Mouse (Mus musculus) heart, postnatal 0 days (tissue): ENCODE measurements at regions not wholly inside any gene's neighbourhood (a gene's known extent, or its start where the extent isn't known, plus 50 kb on each side); places are given as distances from the start of the nearest gene placed in this dataset.
A peak's percentile ranks its signal among the peaks of the same experiment; 100 is the strongest.

Experiments
- ATAC-seq: fragments of 200-750 bp; cut with Nextera tagmentation; 2 replicates; pipeline ENCODE4 v1.8.0; 2017; ENCODE audit warnings: low read depth, moderate number of reproducible peaks, moderate library complexity; ENCODE audit not compliant: insufficient read depth
- DNase-seq: peaks from one replicate; pipeline ENCODE4 v3.0.0-alpha.2; 2016; ENCODE audit warnings: low spot score
- H3K27ac ChIP-seq: fragments of 300-500 bp; sonication (generic); 2 replicates; pipeline ENCODE4 v1.5.1; 2014; ENCODE audit warnings: low read depth, mild to moderate bottlenecking
- H3K27me3 ChIP-seq: fragments of 300-500 bp; sonication (generic); 2 replicates; pipeline ENCODE4 v1.6.1; 2014; ENCODE audit warnings: low read length, mixed read lengths; ENCODE audit not compliant: control insufficient read depth, insufficient read depth
- H3K36me3 ChIP-seq: fragments of 300-500 bp; sonication (generic); replicated peaks from 2 replicates; pipeline ENCODE4 v1.6.1; 2014; ENCODE audit warnings: low read length, mixed read lengths; ENCODE audit not compliant: control insufficient read depth, insufficient read depth
- H3K4me1 ChIP-seq: fragments of 300-500 bp; sonication (generic); 2 replicates; pipeline ENCODE4 v1.6.1; 2014; ENCODE audit warnings: antibody characterized with exemption; ENCODE audit not compliant: control insufficient read depth, insufficient read depth
- H3K4me2 ChIP-seq: fragments of 300-500 bp; sonication (generic); 2 replicates; pipeline ENCODE4 v1.6.1; 2014; ENCODE audit warnings: low read depth, mild to moderate bottlenecking, low read length, moderate library complexity
- H3K4me3 ChIP-seq: fragments of 300-500 bp; sonication (generic); 2 replicates; pipeline ENCODE4 v1.5.1; 2014; ENCODE audit warnings: low read depth, low read length
- H3K9ac ChIP-seq: fragments of 300-500 bp; sonication (generic); replicated peaks from 2 replicates; pipeline ENCODE4 v1.6.1; 2014; ENCODE audit warnings: low read depth, low read length, mixed read lengths
- H3K9me3 ChIP-seq: fragments of 300-500 bp; sonication (generic); replicated peaks from 2 replicates; pipeline ENCODE4 v1.6.1; 2016; ENCODE audit warnings: low read length; ENCODE audit not compliant: control insufficient read depth
- CTCF ChIP-seq: IDR thresholded peaks from 2 replicates; pipeline ENCODE4 v1.5.1; 2016; ENCODE audit warnings: antibody characterized with exemption, control low read depth, low read depth
- EP300 ChIP-seq: IDR thresholded peaks from 2 replicates; pipeline ENCODE4 v1.6.1; 2016; ENCODE audit warnings: antibody characterized with exemption, low read depth
- WGBS: fragments of 180-500 bp; shearing (Covaris S2); extraction: QIAGEN DNeasy Blood & Tissue Kit; methylation state at CpG from one replicate; pipeline ENCODE4 v1.1.7; 2014; 5-methylcytosine and 5-hydroxymethylcytosine counted together

DNA sequence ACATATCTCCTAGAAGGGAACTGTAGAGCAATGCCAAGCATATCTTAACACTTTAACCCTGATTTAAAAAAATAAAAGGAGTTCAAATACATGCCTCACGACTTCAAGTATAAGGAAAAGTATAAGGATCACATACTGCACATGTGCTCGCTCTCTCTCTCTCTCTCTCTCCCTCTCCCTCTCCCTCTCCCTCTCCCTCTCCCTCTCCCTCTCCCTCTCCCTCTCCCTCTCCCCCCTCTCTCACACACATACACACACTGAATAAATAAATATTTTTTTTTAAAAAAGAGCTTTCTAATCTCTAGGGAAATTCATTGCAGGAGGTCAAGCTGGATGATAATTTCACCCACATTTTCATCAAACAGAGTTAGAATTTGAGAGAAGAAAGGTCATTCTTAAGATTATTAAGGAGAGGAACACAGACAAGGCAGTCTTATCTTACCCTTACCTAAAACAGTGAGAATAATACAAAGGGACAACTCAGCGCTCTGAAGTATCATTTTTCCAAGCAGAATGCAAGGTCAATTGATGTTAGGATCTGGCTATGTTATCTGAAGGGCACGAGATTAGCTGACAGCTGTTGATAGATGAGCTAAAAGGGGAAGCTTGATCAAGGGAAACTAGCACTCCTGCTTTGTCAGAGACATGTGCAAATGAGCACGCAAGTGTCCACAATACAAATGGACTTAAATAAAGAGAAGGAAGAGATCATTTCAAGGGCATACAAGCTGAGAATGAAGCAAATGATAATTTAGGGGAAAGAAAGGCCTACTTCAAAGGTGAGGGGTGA, 634.8 kb upstream of the N6amt1 start:
- no peak for ATAC-seq

DNA sequence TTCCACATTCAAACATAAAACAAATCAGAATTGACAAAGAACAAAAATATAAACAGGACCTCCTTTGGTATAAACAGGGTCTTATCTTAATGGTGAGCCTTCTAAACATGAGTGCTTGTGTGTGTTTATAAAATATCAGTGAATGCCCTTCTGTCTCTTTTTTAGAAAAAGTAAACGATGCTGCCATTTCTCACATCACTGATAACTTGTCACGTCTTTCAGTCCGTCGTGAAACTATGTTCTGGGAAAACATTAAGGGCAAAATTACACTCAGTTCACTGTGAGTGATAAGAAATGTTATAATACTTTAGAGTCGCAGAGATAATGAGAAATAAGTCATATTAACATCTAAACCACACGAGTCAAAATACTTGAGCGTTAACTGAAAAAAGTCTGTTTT, 635.6 kb upstream of the N6amt1 start:
- ATAC-seq, result no peak

More for the DNA sequence above, 634.8 kb upstream of the N6amt1 start:
- Histone ChIP-seq H3K9ac (no peak overlapping the region), H3K4me1 (peaks cover 5% of the 10 kb centered on the region; the same call in 1 of the 2 replicates), H3K4me3 (no peak overlapping the region), H3K27ac (no peak overlapping the region), H3K36me3 (no peaks in the 10 kb centered on the region), H3K27me3 (no peaks in the 10 kb centered on the region), H3K9me3 (no peaks in the 10 kb centered on the region), H3K4me2 (no peak overlapping the region)
- no peak for DNase-seq
- WGBS, result 22% methylated on average over 5 of the region's 5 CpGs
- TF ChIP-seq CTCF, result no peak
- no peak for TF ChIP-seq EP300

DNA sequence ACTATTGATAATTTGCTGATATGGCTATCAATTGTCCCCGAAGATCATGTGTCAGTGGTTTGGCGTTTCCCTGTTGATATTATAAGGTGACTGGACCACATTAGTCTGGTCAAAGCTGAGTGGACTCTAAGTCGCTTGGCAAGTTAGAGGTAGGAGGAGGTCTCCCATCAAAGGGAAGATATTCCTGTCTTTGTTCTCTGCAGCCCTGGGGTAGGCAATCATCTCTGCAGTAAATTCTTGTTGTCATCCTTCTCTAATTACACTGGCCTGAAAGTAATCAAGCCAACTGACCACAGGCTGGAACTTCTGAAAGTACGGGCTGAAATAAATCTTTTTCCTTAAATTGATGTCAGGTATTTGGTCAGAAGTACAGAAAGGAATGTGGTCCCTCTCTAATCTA, 652.3 kb upstream of the N6amt1 start:
- no peaks in the 10 kb centered on the region for H3K4me1 ChIP-seq
- no peak overlapping the region for H3K27ac ChIP-seq
- H3K9ac ChIP-seq, result no peak overlapping the region
- ATAC-seq (no peak), DNase-seq (no peak)
- no peaks in the 10 kb centered on the region for H3K27me3 ChIP-seq
- WGBS, result 62% methylated on average over 4 of the region's 4 CpGs
- no peak overlapping the region for H3K4me2 ChIP-seq
- no peak for TF ChIP-seq CTCF
- no peak for TF ChIP-seq EP300
- H3K9me3 ChIP-seq, result no peaks in the 10 kb centered on the region
- no peak overlapping the region for H3K4me3 ChIP-seq
- no peaks in the 10 kb centered on the region for H3K36me3 ChIP-seq

More for the DNA sequence above, 635.6 kb upstream of the N6amt1 start:
- 46% methylated on average over 7 of the region's 7 CpGs for WGBS
- DNase-seq, result no peak
- H3K27me3 ChIP-seq, result no peaks in the 10 kb centered on the region
- peaks cover 5% of the 10 kb centered on the region; the same call in 1 of the 2 replicates for H3K4me1 ChIP-seq
- no peak for TF ChIP-seq EP300
- no peaks in the 10 kb centered on the region for H3K36me3 ChIP-seq
- no peaks in the 10 kb centered on the region for H3K9me3 ChIP-seq
- no peak overlapping the region for H3K9ac ChIP-seq
- H3K4me3 ChIP-seq, result no peak overlapping the region
- no peak overlapping the region for H3K4me2 ChIP-seq
- H3K27ac ChIP-seq, result no peak overlapping the region

DNA sequence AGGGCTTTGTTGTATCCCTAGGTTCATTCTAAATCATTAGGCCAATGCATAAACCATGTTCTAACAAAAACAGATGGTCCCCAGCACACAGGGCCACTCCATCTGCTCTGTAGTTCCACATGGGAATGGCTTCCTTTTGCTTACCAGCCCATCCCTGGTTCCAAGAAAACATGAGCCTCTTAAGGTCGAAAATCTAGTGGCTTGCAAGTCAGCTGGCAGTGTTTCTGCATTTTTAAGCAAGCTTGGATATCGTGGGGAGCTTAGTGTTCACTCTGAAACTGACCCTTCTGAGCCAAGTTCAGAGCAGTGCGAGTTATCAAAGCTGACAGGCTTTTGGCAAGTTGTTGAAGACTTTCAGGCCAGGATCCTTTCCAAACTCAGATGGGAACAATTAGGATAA, 659.5 kb upstream of the N6amt1 start:
- DNase-seq (peak; percentile 71), ATAC-seq (peak; percentile 57; the same call in 1 of the 2 replicates)
- no peaks in the 10 kb centered on the region for H3K9me3 ChIP-seq
- H3K36me3 ChIP-seq, result no peaks in the 10 kb centered on the region
- 8% methylated on average over 3 of the region's 3 CpGs for WGBS
- peak overlapping the region; percentile 23; the same call in 1 of the 2 replicates for H3K27ac ChIP-seq
- TF ChIP-seq EP300 (no peak), CTCF (no peak)
- no peak overlapping the region for H3K4me2 ChIP-seq
- H3K4me3 ChIP-seq, result no peak overlapping the region
- no peaks in the 10 kb centered on the region for H3K27me3 ChIP-seq
- peaks cover 4% of the 10 kb centered on the region; the same call in 1 of the 2 replicates for H3K4me1 ChIP-seq
- H3K9ac ChIP-seq, result no peak overlapping the region

DNA sequence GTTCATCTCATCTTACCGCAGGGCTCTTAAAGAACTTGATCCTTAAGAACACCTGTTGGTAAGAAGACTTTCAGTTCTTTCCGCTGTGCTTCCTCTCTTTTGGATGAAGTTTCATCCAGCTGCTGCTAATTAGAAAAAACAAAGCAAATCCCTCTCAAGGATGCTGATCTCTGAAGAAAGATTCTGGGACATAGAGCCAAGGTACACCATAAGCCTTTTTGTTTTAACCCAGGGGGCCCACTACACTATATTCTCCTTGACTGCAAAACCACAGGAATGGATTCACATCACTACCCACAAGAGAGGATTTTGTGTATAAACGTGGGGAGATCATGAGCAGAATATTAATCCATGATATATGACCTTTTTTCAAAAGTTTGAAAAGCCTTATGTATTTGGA, 694.8 kb upstream of the N6amt1 start:
- H3K36me3 ChIP-seq, result no peaks in the 10 kb centered on the region
- H3K9ac ChIP-seq, result no peak overlapping the region
- H3K27ac ChIP-seq, result no peak overlapping the region
- no peaks in the 10 kb centered on the region for H3K9me3 ChIP-seq
- no peaks in the 10 kb centered on the region for H3K27me3 ChIP-seq
- H3K4me1 ChIP-seq, result no peaks in the 10 kb centered on the region
- DNase-seq, result no peak
- no peak overlapping the region for H3K4me3 ChIP-seq
- ATAC-seq, result no peak
- no peak overlapping the region for H3K4me2 ChIP-seq
- TF ChIP-seq CTCF, result no peak
- TF ChIP-seq EP300, result no peak
- WGBS, result 73% methylated on average over 3 of the region's 3 CpGs

DNA sequence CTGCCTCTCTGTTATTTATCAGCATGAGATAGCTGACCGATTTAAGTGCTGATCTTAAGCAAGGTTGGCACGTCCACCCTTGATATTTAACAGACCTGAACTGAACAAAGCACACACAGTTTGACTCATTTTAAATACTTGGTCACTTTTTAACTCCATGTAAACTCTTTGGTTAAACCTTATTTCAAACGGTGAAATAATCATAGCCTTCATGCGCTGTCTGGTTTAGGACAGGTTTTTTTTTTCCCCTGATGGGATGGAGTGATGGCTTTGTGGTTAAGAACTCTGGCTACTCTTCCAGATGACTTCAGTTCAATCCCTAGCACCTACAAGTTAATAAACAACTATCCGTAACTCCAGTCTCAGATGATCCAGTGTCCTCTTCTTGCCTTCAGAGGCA, 706.7 kb upstream of the N6amt1 start:
- no peak for DNase-seq
- WGBS, result 71% methylated on average over 5 of the region's 5 CpGs

More for the DNA sequence above, 706.7 kb upstream of the N6amt1 start:
- H3K36me3 ChIP-seq, result no peaks in the 10 kb centered on the region
- no peak overlapping the region for H3K4me2 ChIP-seq
- no peaks in the 10 kb centered on the region for H3K4me1 ChIP-seq
- no peak overlapping the region for H3K9ac ChIP-seq
- H3K27ac ChIP-seq, result no peak overlapping the region
- H3K27me3 ChIP-seq, result no peaks in the 10 kb centered on the region
- H3K9me3 ChIP-seq, result no peaks in the 10 kb centered on the region
- no peak for TF ChIP-seq CTCF
- no peak for TF ChIP-seq EP300
- H3K4me3 ChIP-seq, result no peak overlapping the region
- ATAC-seq, result no peak
